Comparison of ENCODE assay signal across 17 mouse cellular contexts in genomic region chr2:74099671-74100372, GRCm38 (mm10).
DNase-seq lines count a peak whose midpoint lies in the region; ATAC-seq and TF ChIP-seq lines count a peak whose summit lies in the region.
"Had no signal": no experiment of that assay in that cellular context is flagged by ENCODE, and none has a peak within 500 bp of the region (broad histone marks: within the 10 kb centered on the region; RNA-seq: fewer than 3 reads in every experiment).

No protein-coding gene starts in this region.

- no peaks in the 10 kb centered on the region for H3K27me3 ChIP-seq in heart, postnatal 0 days (ENCODE audit: control insufficient read depth, insufficient read depth, low read length)
- no peaks in the 10 kb centered on the region for H3K27me3 ChIP-seq in heart, adult 2 months (ENCODE audit: control insufficient read depth, insufficient read depth, low read length)
- H3K27me3 ChIP-seq: embryonic facial prominence, embryonic 12.5 days had no signal

- no peak overlapping the region for H3K9ac ChIP-seq in heart, postnatal 0 days (replicated peaks; ENCODE audit: low read depth, low read length)
- no peak overlapping the region for H3K9ac ChIP-seq in heart, adult 2 months (ENCODE audit: low read depth, low read length)
- H3K9ac ChIP-seq: embryonic facial prominence, embryonic 12.5 days; liver, embryonic 14.5 days had no signal

- no peaks in the 10 kb centered on the region for H3K79me2 ChIP-seq in heart, adult 2 months (replicated peaks; ENCODE audit: control insufficient read depth, insufficient read depth, low read length)

- H3K4me1 ChIP-seq in heart, postnatal 0 days (ENCODE audit: control insufficient read depth, insufficient read depth) = no peaks in the 10 kb centered on the region
- peaks cover 1% of the 10 kb centered on the region; the same call in 1 of the 2 replicates for H3K4me1 ChIP-seq in heart, adult 2 months (ENCODE audit: control insufficient read depth, insufficient read depth, low read length)

- WGBS in heart, postnatal 0 days = 67% methylated on average over 9 of the region's 9 CpGs
- WGBS in heart, adult 2 months = 49% methylated on average over 9 of the region's 9 CpGs

- no peaks in the 10 kb centered on the region for H3K9me3 ChIP-seq in heart, postnatal 0 days (replicated peaks; ENCODE audit: control insufficient read depth, low read length)
- H3K9me3 ChIP-seq: embryonic facial prominence, embryonic 12.5 days had no signal

- no peak for DNase-seq in heart, postnatal 0 days (ENCODE audit: low spot score)
- DNase-seq in heart, adult 2 months = no peak
- peak; percentile 20 for DNase-seq in Muller cell, postnatal 12 days (ENCODE audit: inconsistent ontology term)
- DNase-seq in brain, embryonic 14.5 days (ENCODE audit: low read depth) = peak; percentile 41
- DNase-seq in cerebellum, adult 9-11 months = peak; percentile 80
- DNase-seq in ovary, postnatal 36 days (ENCODE audit: low spot score) = no peak
- DNase-seq in kidney, postnatal 4 days = no peak
- DNase-seq: heart, postnatal 4 days; kidney, adult 11 months; kidney, postnatal 14 days; spleen, adult 18-20 months; thymus, adult 18-20 months had no signal

- no peak overlapping the region for H3K4me3 ChIP-seq in heart, postnatal 0 days (ENCODE audit: low read depth, low read length)
- no peak overlapping the region for H3K4me3 ChIP-seq in heart, adult 2 months
- H3K4me3 ChIP-seq: embryonic facial prominence, embryonic 12.5 days had no signal

- 0 out of 2 replicates have a peak overlapping the region, but pooled peaks have one; percentile 43 for H3K27ac ChIP-seq in heart, postnatal 0 days (ENCODE audit: low read depth)
- no peak overlapping the region for H3K27ac ChIP-seq in heart, adult 2 months
- H3K27ac ChIP-seq: embryonic facial prominence, embryonic 12.5 days; liver, embryonic 14.5 days had no signal

- no peak for TF ChIP-seq POLR2A in heart, adult 2 months (IDR thresholded peaks at IDR 0.05; ENCODE audit: insufficient read depth, low read depth, low read length)
- no peak for TF ChIP-seq POLR2A in brain, embryonic 14.5 days (IDR thresholded peaks at IDR 0.05; ENCODE audit: borderline replicate concordance, extremely low read depth, insufficient read depth, insufficient read length, poor library complexity, severe bottlenecking)

- TF ChIP-seq EP300 in heart, postnatal 0 days (IDR thresholded peaks at IDR 0.05; ENCODE audit: low read depth) = no peak
- no peak for TF ChIP-seq EP300 in heart, adult 2 months (IDR thresholded peaks at IDR 0.05; ENCODE audit: insufficient read depth, low read depth, low read length)

- no peak overlapping the region for H3K4me2 ChIP-seq in heart, postnatal 0 days (ENCODE audit: low read depth, low read length)
- H3K4me2 ChIP-seq: embryonic facial prominence, embryonic 12.5 days; heart, embryonic 11.5 days had no signal

- no peak for ATAC-seq in heart, postnatal 0 days (ENCODE audit: insufficient read depth, low read depth)
- ATAC-seq: hindbrain, embryonic 16.5 days; Patski had no signal

- intact Hi-C loops in heart, adult 2 months (cut with DNase I) = no loop called here

- no peak for TF ChIP-seq CTCF in heart, postnatal 0 days (IDR thresholded peaks at IDR 0.05; ENCODE audit: low read depth)
- TF ChIP-seq CTCF in heart, adult 2 months (IDR thresholded peaks at IDR 0.05) = no peak
- no peak for TF ChIP-seq CTCF in brain, embryonic 14.5 days (IDR thresholded peaks at IDR 0.05; ENCODE audit: borderline replicate concordance, extremely low read depth, insufficient read depth, insufficient read length)

- H3K36me3 ChIP-seq in heart, postnatal 0 days (replicated peaks; ENCODE audit: control insufficient read depth, insufficient read depth, low read length) = no peaks in the 10 kb centered on the region
- H3K36me3 ChIP-seq in heart, adult 2 months (ENCODE audit: control insufficient read depth, insufficient read depth, low read length) = no peaks in the 10 kb centered on the region
- H3K36me3 ChIP-seq: embryonic facial prominence, embryonic 12.5 days had no signal

Comparison
In these comparisons a context has a peak if more than half of its experiments do, and no peak if none do; other contexts are left out.
1. DNase-seq: peak in Muller cell, postnatal 12 days (single experiment), brain, embryonic 14.5 days (single experiment) and cerebellum, adult 9-11 months (single experiment); none in heart, postnatal 0 days (single experiment), heart, adult 2 months (0 of 2), ovary, postnatal 36 days (single experiment) and kidney, postnatal 4 days (0 of 2).